In the genomic region with DNA sequence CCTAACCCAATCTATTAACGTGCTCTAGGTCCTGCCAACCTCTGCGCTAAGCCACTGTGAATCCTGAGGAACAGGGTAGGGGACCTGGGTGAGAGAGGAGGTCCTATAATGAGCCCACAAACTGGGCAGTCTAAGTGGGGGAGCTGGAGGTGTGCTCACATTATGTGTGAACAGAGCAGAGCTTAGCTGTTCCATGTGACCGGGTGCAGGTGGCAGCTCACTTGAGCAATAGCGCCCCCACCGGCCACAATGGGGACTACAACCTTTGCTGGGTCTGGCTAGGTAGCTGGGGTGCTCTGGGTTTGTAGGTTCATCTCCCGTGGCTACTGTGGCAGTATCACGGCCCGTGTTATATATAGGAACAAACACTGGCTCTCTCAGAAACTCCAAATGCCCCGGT, we compare ENCODE assay signal across 8 mouse cellular contexts. TPM values are rescaled to one million over a fixed set of nuclear protein-coding genes. Genes with fewer than 3 reads are reported as not detected.
A peak's percentile ranks its signal among the peaks of the same experiment; 100 is the strongest.
DNase-seq lines count a peak whose midpoint lies in the region; ATAC-seq and TF ChIP-seq lines count a peak whose summit lies in the region.
"Had no signal": no experiment of that assay in that cellular context is flagged by ENCODE, and none has a peak within 500 bp of the region (broad histone marks: within the 10 kb centered on the region; RNA-seq: fewer than 3 reads in every experiment).

No protein-coding gene starts in this region.

- TF ChIP-seq CTCF in kidney, postnatal 0 days (IDR thresholded peaks at IDR 0.05; ENCODE audit: low read depth): peak; percentile 60
- TF ChIP-seq CTCF in Patski (IDR thresholded peaks at IDR 0.05): no peak
- peak; percentile 32; the same call in 1 of the 2 replicates for TF ChIP-seq CTCF in embryonic fibroblast, embryonic 13.5 days (IDR thresholded peaks at IDR 0.05; ENCODE audit: borderline replicate concordance, insufficient read depth, low read length)

- H3K4me2 ChIP-seq in kidney, postnatal 0 days (ENCODE audit: low read length): no peak overlapping the region
- no peak overlapping the region for H3K4me2 ChIP-seq in kidney, embryonic 14.5 days (replicated peaks; ENCODE audit: low read depth, low read length)

- POLR2A ChIA-PET in Patski (lab: Charles Lee): interaction anchor here (1.7 kb wide), 1 partner anchor 24 kb away, joined by 3 read pairs; no protein-coding TSS in a partner anchor

- H3K27ac ChIP-seq in kidney, postnatal 0 days: no peak overlapping the region
- H3K27ac ChIP-seq in kidney, embryonic 14.5 days (ENCODE audit: low read depth, low read length): no peak overlapping the region
- no peak overlapping the region for H3K27ac ChIP-seq in embryonic fibroblast, embryonic 13.5 days (ENCODE audit: insufficient read depth, low read length)

- no peak overlapping the region for H3K9ac ChIP-seq in kidney, postnatal 0 days (ENCODE audit: low read depth, low read length)
- no peak overlapping the region for H3K9ac ChIP-seq in kidney, embryonic 14.5 days (ENCODE audit: low read depth, low read length)

- H3K4me3 ChIP-seq in kidney, postnatal 0 days (replicated peaks; ENCODE audit: low read depth, low read length): no peak overlapping the region
- H3K4me3 ChIP-seq in kidney, embryonic 14.5 days (ENCODE audit: low read length): no peak overlapping the region
- no peak overlapping the region for H3K4me3 ChIP-seq in embryonic fibroblast, embryonic 13.5 days (ENCODE audit: insufficient read depth, low read length)

- H3K4me1 ChIP-seq in kidney, postnatal 0 days (replicated peaks; ENCODE audit: insufficient read depth, low read length): no peaks in the 10 kb centered on the region
- no peaks in the 10 kb centered on the region for H3K4me1 ChIP-seq in kidney, embryonic 14.5 days (ENCODE audit: control insufficient read depth, insufficient read depth, low read length)
- H3K4me1 ChIP-seq in embryonic fibroblast, embryonic 13.5 days (ENCODE audit: control insufficient read depth, insufficient read depth, low read length): no peaks in the 10 kb centered on the region

- no peak for ATAC-seq in kidney, postnatal 0 days (replicated peaks; ENCODE audit: low FRiP score, low read depth)
- ATAC-seq in kidney, embryonic 14.5 days (ENCODE audit: low FRiP score, low TSS enrichment): no peak
- ATAC-seq in Patski: peak; percentile 12
- peak; percentile 78 for ATAC-seq in megakaryocyte, adult 5-6 weeks (ENCODE audit: poor library complexity, severe bottlenecking)

- CTCF ChIA-PET in Patski (lab: Charles Lee): interaction anchor here (0.7 to 2.8 kb wide), 10 partner anchors 9 to 140 kb away, joined by 3 to 22 read pairs (median 3); a partner anchor contains a TSS

- no peaks in the 10 kb centered on the region for H3K36me3 ChIP-seq in kidney, postnatal 0 days (ENCODE audit: insufficient read depth, low read length)
- H3K36me3 ChIP-seq in kidney, embryonic 14.5 days (ENCODE audit: control insufficient read depth, insufficient read depth, low read length): no peaks in the 10 kb centered on the region

- peak; percentile 14 for DNase-seq in kidney, postnatal 0 days (ENCODE audit: low spot score)
- DNase-seq in Patski (ENCODE audit: low read depth, low spot score): no peak
- DNase-seq in right cerebral cortex, adult 18-20 months: no peak
- no peak for DNase-seq in cerebellum, adult 9-11 months

- no peaks in the 10 kb centered on the region for H3K9me3 ChIP-seq in kidney, postnatal 0 days (replicated peaks; ENCODE audit: low read length)
- no peaks in the 10 kb centered on the region for H3K9me3 ChIP-seq in kidney, embryonic 14.5 days (ENCODE audit: control insufficient read depth, low read length)

- in situ Hi-C loops in Patski (cut with MboI; ENCODE audit: low pct_unique_long_range_greater_than_20kb): no loop called here

- no peaks in the 10 kb centered on the region for H3K27me3 ChIP-seq in kidney, postnatal 0 days (ENCODE audit: insufficient read depth, low read length)
- H3K27me3 ChIP-seq in kidney, embryonic 14.5 days (ENCODE audit: control insufficient read depth, insufficient read depth, low read length): 0 out of 2 replicates have a peak, but pooled peaks cover 4% of the 10 kb centered on the region
- H3K27me3 ChIP-seq in Patski: peaks cover 53% of the 10 kb centered on the region

- no peak for TF ChIP-seq POLR2A in embryonic fibroblast, embryonic 13.5 days (IDR thresholded peaks at IDR 0.05; ENCODE audit: low read depth, low read length)

- WGBS in kidney, postnatal 0 days: 60% methylated on average over 9 of the region's 9 CpGs
- 57% methylated on average over 9 of the region's 9 CpGs for whole genome bisulfite sequencing in kidney, embryonic 14.5 days

RNA-seq across cellular contexts. Expression of a gene that starts 22.5 kb away (rescaled TPM):
- 0.61 and 0.70 TPM in 2 replicates for polyA plus RNA-seq in kidney, postnatal 0 days (2015; fragmentation: Nextera tagmentation; extraction: Ambion mirVana)
- not detected in 2 replicates for polyA plus RNA-seq in kidney, embryonic 14.5 days (2014; fragmentation: Nextera tagmentation; extraction: Ambion mirVana)
- not detected for polyA plus RNA-seq in Patski (2021)
- not detected in 2 replicates for polyA plus RNA-seq in embryonic fibroblast, embryonic 13.5 days (2011; ENCODE audit: insufficient read length, low read depth, missing spikeins)
- 1.1 and 2.0 TPM in 2 replicates for total RNA-seq in megakaryocyte, adult 5-6 weeks (2015)
- 0.70 TPM in 1 of 2 replicates, not detected in the other for total RNA-seq in megakaryocyte, adult 5-6 weeks (2017)
- total RNA-seq: heart, postnatal 14 days had no signal

RNA-seq across cellular contexts. Expression of a gene that starts 48.2 kb away (rescaled TPM):
- polyA plus RNA-seq in kidney, postnatal 0 days (2015; fragmentation: Nextera tagmentation; extraction: Ambion mirVana): 0.93 and 0.96 TPM in 2 replicates
- polyA plus RNA-seq in kidney, embryonic 14.5 days (2014; fragmentation: Nextera tagmentation; extraction: Ambion mirVana): 0.51 and 0.53 TPM in 2 replicates
- 0.64 TPM for polyA plus RNA-seq in Patski (2021)
- 0.30 and 0.61 TPM in 2 replicates for polyA plus RNA-seq in embryonic fibroblast, embryonic 13.5 days (2011; ENCODE audit: insufficient read length, low read depth, missing spikeins)
- total RNA-seq in megakaryocyte, adult 5-6 weeks (2015): 1.4 and 4.0 TPM in 2 replicates
- 1.3 and 2.8 TPM in 2 replicates for total RNA-seq in megakaryocyte, adult 5-6 weeks (2017)

Comparison
In these comparisons a context has a peak if more than half of its experiments do, and no peak if none do; other contexts are left out.
1. ATAC-seq: peak in Patski (single experiment) and megakaryocyte, adult 5-6 weeks (single experiment); none in kidney, postnatal 0 days (single experiment) and kidney, embryonic 14.5 days (single experiment).